Mouse (Mus musculus): Measurements from ENCODE around the gene Pttg1. TPM values are rescaled to one million over a fixed set of nuclear protein-coding genes. Genes with fewer than 3 reads are reported as not detected.

Gene Pttg1
- total and polyA plus RNA-seq, 2 experiments from 2014 or later: 51.9 to 74.3 TPM

DNA sequence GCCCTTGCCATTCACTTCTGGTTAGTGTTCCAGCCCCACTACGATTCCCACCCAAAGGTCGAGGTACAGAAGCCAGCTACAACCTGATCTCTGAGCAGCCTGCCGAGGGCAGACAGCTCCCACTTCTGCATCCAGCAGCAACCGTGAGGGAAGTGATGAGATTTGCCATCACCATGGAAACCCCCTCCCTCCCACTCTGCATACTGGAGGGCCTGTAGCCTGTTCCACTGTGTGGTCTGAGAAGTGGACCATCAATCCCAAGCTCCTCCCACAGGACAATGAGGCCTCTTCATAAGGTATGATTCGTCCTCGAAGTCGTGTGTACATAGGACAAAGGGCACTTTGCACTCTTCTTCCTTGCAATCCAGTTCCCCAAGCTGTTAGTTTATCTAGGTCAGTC lies 8.8 kb downstream of the Pttg1 start:
- H3K4me2 ChIP-seq (ENCODE audit: low read depth, low read length, poor library complexity, severe bottlenecking): no peak overlapping the region
- H3K9me3 ChIP-seq (ENCODE audit: low read length): no peaks in the 10 kb centered on the region
- no peak overlapping the region for H3K4me3 ChIP-seq (ENCODE audit: low read depth, low read length)
- no peaks in the 10 kb centered on the region for H3K27me3 ChIP-seq (ENCODE audit: insufficient read depth, low read length)
- no peak for ATAC-seq (ENCODE audit: low FRiP score)
- H3K9ac ChIP-seq (replicated peaks; ENCODE audit: low read length, poor library complexity, severe bottlenecking): no peak overlapping the region
- no peaks in the 10 kb centered on the region for H3K4me1 ChIP-seq (ENCODE audit: insufficient read depth, low read length)
- H3K36me3 ChIP-seq (ENCODE audit: insufficient read depth, low read length): no peaks in the 10 kb centered on the region
- TF ChIP-seq CTCF (IDR thresholded peaks at IDR 0.05): no peak
- 29% methylated on average over 7 of the region's 7 CpGs for WGBS
- no peak overlapping the region for H3K27ac ChIP-seq (ENCODE audit: low read depth, low read length)
- peak; percentile 27 for DNase-seq (ENCODE audit: low spot score)

- ATAC-seq (ENCODE audit: low FRiP score): no peak
- Histone ChIP-seq H3K4me1 (ENCODE audit: insufficient read depth, low read length) (no peaks in the 10 kb centered on the region), H3K4me2 (ENCODE audit: low read depth, low read length, poor library complexity, severe bottlenecking) (no peak overlapping the region)
These were observed 13.1 kb downstream of the Pttg1 start for GRCm38 (mm10) chr11:43412771-43413451.

DNA sequence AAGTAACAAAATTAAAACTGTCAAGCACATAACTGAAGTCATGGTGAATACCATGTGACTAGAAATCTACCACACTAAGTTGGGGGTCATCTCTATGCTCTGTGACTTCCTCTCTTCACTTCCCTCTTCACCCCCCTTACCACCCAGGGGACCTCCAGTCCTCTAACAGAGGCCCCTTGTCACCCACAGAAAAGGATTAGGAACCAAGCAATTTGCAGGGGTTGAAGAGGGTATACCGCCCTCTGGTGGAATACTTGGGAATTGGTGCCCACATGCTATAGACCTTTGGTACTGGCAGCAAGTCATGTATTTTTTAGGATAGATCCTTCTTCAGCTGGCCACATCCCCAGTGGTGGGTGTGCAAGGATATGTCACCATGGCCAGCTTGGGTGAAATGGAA lies 14.6 kb downstream of the Pttg1 start:
- no peaks in the 10 kb centered on the region for H3K4me1 ChIP-seq (ENCODE audit: insufficient read depth, low read length)
- H3K4me3 ChIP-seq (ENCODE audit: low read depth, low read length): no peak overlapping the region
- H3K4me2 ChIP-seq (ENCODE audit: low read depth, low read length, poor library complexity, severe bottlenecking): no peak overlapping the region
- 0% methylated on average over 1 of the region's 1 CpGs for WGBS
- peak; percentile 85 for TF ChIP-seq CTCF (IDR thresholded peaks at IDR 0.05)
- no peak overlapping the region for H3K27ac ChIP-seq (ENCODE audit: low read depth, low read length)
- no peaks in the 10 kb centered on the region for H3K36me3 ChIP-seq (ENCODE audit: insufficient read depth, low read length)
- no peaks in the 10 kb centered on the region for H3K9me3 ChIP-seq (ENCODE audit: low read length)
- DNase-seq (ENCODE audit: low spot score) (peak; percentile 64), ATAC-seq (ENCODE audit: low FRiP score) (peak; percentile 38; the same call in 1 of the 2 replicates)
- no peak overlapping the region for H3K9ac ChIP-seq (replicated peaks; ENCODE audit: low read length, poor library complexity, severe bottlenecking)
- no peaks in the 10 kb centered on the region for H3K27me3 ChIP-seq (ENCODE audit: insufficient read depth, low read length)

More at GRCm38 (mm10) chr11:43412771-43413451, 13.1 kb downstream of the Pttg1 start:
- Histone ChIP-seq H3K27ac (ENCODE audit: low read depth, low read length) (no peak overlapping the region), H3K9ac (replicated peaks; ENCODE audit: low read length, poor library complexity, severe bottlenecking) (no peak overlapping the region), H3K4me3 (ENCODE audit: low read depth, low read length) (no peak overlapping the region), H3K36me3 (ENCODE audit: insufficient read depth, low read length) (no peaks in the 10 kb centered on the region), H3K9me3 (ENCODE audit: low read length) (no peaks in the 10 kb centered on the region), H3K27me3 (ENCODE audit: insufficient read depth, low read length) (no peaks in the 10 kb centered on the region)
- DNase-seq (ENCODE audit: low spot score): peak; percentile 85
- peak; percentile 98 for TF ChIP-seq CTCF (IDR thresholded peaks at IDR 0.05)
- WGBS: 21% methylated on average over 14 of the region's 14 CpGs

GRCm38 (mm10) chr11:43410291-43410690 lies 15.8 kb downstream of the Pttg1 start:
- H3K9ac ChIP-seq (replicated peaks; ENCODE audit: low read length, poor library complexity, severe bottlenecking): no peak overlapping the region
- TF ChIP-seq CTCF (IDR thresholded peaks at IDR 0.05): no peak
- no peaks in the 10 kb centered on the region for H3K36me3 ChIP-seq (ENCODE audit: insufficient read depth, low read length)
- DNase-seq (ENCODE audit: low spot score): no peak
- H3K4me3 ChIP-seq (ENCODE audit: low read depth, low read length): no peak overlapping the region
- no peak overlapping the region for H3K4me2 ChIP-seq (ENCODE audit: low read depth, low read length, poor library complexity, severe bottlenecking)
- no peaks in the 10 kb centered on the region for H3K4me1 ChIP-seq (ENCODE audit: insufficient read depth, low read length)
- no peak for ATAC-seq (ENCODE audit: low FRiP score)
- 84% methylated on average over 7 of the region's 7 CpGs for WGBS
- H3K27ac ChIP-seq (ENCODE audit: low read depth, low read length): no peak overlapping the region
- no peaks in the 10 kb centered on the region for H3K9me3 ChIP-seq (ENCODE audit: low read length)
- no peaks in the 10 kb centered on the region for H3K27me3 ChIP-seq (ENCODE audit: insufficient read depth, low read length)

DNA sequence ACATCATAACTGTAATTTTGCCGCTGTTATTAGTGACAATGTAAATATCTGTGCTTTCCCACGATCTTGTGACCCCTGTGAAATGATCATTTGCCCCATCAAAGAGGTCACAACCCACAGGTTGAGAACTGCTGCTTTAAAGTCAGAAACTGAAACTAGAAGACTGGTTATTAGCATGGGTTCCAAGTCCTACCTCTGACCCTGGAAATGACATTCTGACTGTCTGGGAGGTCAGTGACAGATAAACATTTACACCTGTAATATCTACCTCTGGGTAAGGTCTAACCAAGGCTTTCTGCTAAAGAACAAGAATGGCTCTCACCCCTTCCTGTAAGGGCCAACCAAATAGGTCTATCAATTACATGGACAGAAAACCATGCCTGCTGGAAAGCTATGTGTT lies 17.2 kb downstream of the Pttg1 start:
- Histone ChIP-seq H3K36me3 (ENCODE audit: insufficient read depth, low read length) (no peaks in the 10 kb centered on the region), H3K27ac (ENCODE audit: low read depth, low read length) (no peak overlapping the region), H3K9me3 (ENCODE audit: low read length) (no peaks in the 10 kb centered on the region), H3K27me3 (ENCODE audit: insufficient read depth, low read length) (no peaks in the 10 kb centered on the region), H3K4me3 (ENCODE audit: low read depth, low read length) (no peak overlapping the region), H3K4me1 (ENCODE audit: insufficient read depth, low read length) (no peaks in the 10 kb centered on the region), H3K9ac (replicated peaks; ENCODE audit: low read length, poor library complexity, severe bottlenecking) (no peak overlapping the region), H3K4me2 (ENCODE audit: low read depth, low read length, poor library complexity, severe bottlenecking) (no peak overlapping the region)
- TF ChIP-seq CTCF (IDR thresholded peaks at IDR 0.05): no peak
- ATAC-seq (ENCODE audit: low FRiP score): no peak
- DNase-seq (ENCODE audit: low spot score): no peak
- 85% methylated on average over 2 of the region's 2 CpGs for WGBS

DNA sequence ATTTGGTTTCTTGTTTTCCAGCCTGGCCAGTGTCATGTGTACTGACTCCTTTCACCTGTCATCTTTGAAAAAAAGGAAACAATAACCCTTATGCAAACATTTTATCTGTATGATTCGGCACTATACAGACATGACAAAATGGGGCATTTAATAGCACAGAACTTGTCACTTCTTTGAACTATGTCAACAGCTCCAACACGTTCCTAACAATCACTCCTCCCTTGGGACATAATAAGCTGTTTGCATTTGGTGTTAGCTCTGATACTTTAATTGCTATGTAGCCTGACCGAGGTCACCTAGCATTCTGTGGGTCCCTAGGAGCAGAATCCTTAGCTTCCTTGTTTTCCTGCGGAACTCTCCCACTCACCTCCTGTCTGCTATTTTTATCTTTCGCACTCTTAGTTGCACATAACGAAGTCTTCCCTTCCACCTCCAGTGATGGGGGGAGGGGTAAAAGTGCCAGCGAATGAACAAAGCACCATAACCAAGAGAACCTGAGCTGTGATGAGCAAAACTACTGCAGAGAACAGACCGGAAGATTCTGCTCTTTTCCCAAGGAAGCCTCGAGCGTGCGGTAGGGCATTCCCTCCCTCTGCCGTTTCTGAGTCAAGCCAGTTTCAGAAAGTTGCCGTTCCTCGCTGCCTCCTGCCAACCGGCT lies 21.8 kb downstream of the Pttg1 start:
- ATAC-seq (ENCODE audit: low FRiP score): no peak
- H3K27ac ChIP-seq (ENCODE audit: low read depth, low read length): no peak overlapping the region
- 92% methylated on average over 15 of the region's 15 CpGs for WGBS
- no peak overlapping the region for H3K4me2 ChIP-seq (ENCODE audit: low read depth, low read length, poor library complexity, severe bottlenecking)
- H3K4me3 ChIP-seq (ENCODE audit: low read depth, low read length): no peak overlapping the region
- no peak for DNase-seq (ENCODE audit: low spot score)
- no peak for TF ChIP-seq CTCF (IDR thresholded peaks at IDR 0.05)
- H3K36me3 ChIP-seq (ENCODE audit: insufficient read depth, low read length): no peaks in the 10 kb centered on the region
- no peaks in the 10 kb centered on the region for H3K9me3 ChIP-seq (ENCODE audit: low read length)
- H3K4me1 ChIP-seq (ENCODE audit: insufficient read depth, low read length): no peaks in the 10 kb centered on the region
- no peak overlapping the region for H3K9ac ChIP-seq (replicated peaks; ENCODE audit: low read length, poor library complexity, severe bottlenecking)
- H3K27me3 ChIP-seq (ENCODE audit: insufficient read depth, low read length): no peaks in the 10 kb centered on the region
